Mouse (Mus musculus) small intestine, adult 2 months (tissue): ENCODE measurements around the gene Acot7. TPM values are rescaled to one million over a fixed set of nuclear protein-coding genes. Genes with fewer than 3 reads are reported as not detected.

Experiments
- H3K27ac ChIP-seq: fragments of 200-500 bp; 2 replicates; pipeline ENCODE4 v1.5.1; 2012; ENCODE audit warnings: low read depth, low read length, control low read depth, inconsistent platforms; ENCODE audit not compliant: insufficient read depth
- H3K27me3 ChIP-seq: fragments of 200-500 bp; 2 replicates; pipeline ENCODE4 v1.6.1; 2012; ENCODE audit warnings: mild to moderate bottlenecking, moderate library complexity, low read length, inconsistent platforms; ENCODE audit not compliant: control insufficient read depth, insufficient read depth
- H3K36me3 ChIP-seq: fragments of 200-500 bp; 2 replicates; pipeline ENCODE4 v1.6.1; 2012; ENCODE audit warnings: mild to moderate bottlenecking, low read length, control low read depth, inconsistent platforms; ENCODE audit not compliant: control insufficient read depth, insufficient read depth
- H3K4me1 ChIP-seq: fragments of 200-500 bp; 2 replicates; pipeline ENCODE4 v1.6.1; 2012; ENCODE audit warnings: low read length, inconsistent platforms, mixed read lengths; ENCODE audit not compliant: control insufficient read depth, insufficient read depth, insufficient read length
- H3K4me3 ChIP-seq: fragments of 200-500 bp; 2 replicates; pipeline ENCODE4 v1.5.1; 2012; ENCODE audit warnings: low read depth, mild to moderate bottlenecking, control low read depth, inconsistent platforms, low read length, moderate library complexity
- CTCF ChIP-seq: fragments of 200-500 bp; IDR thresholded peaks from 2 replicates; pipeline ENCODE4 v1.5.1; 2012; ENCODE audit warnings: low read depth, mild to moderate bottlenecking, control low read depth, inconsistent platforms, low read length, moderate library complexity, mixed read lengths; ENCODE audit not compliant: insufficient replicate concordance, insufficient read length; ENCODE audit errors: extremely low read depth
- POLR2A ChIP-seq: fragments of 200-500 bp; IDR thresholded peaks from 2 replicates; pipeline ENCODE4 v1.6.1; 2012; ENCODE audit warnings: low read depth, mild to moderate bottlenecking, control low read depth, inconsistent platforms, low read length, moderate library complexity
- WGBS: fragments of 180-500 bp; shearing (Covaris S2); methylation state at CpG from one replicate; pipeline ENCODE4 v1.1.7; 2018; 5-methylcytosine and 5-hydroxymethylcytosine counted together
- polyA plus RNA-seq: library from polyadenylated mRNA; depleted of rRNA; stranded (reverse); fragments of >200 nt; gene quantifications from 2 replicates; pipeline ENCODE4 v1.2.3, GENCODE M21; 2012

Gene Acot7
- polyA plus RNA-seq, 1 experiment: 33.4 TPM

- TF ChIP-seq CTCF (no peak), POLR2A (no peak)
- peak overlapping the region; percentile 37 for H3K4me3 ChIP-seq
- no peak overlapping the region for H3K27ac ChIP-seq
- 5% methylated on average over 32 of the region's 32 CpGs for WGBS
- H3K36me3 ChIP-seq: no peaks in the 10 kb centered on the region
- H3K4me1 ChIP-seq: peaks cover 11% of the 10 kb centered on the region
- H3K27me3 ChIP-seq: peaks cover 37% of the 10 kb centered on the region
These were observed 108.2 kb downstream of the Acot7 start for GRCm38 (mm10) chr4:152286183-152286582.

GRCm38 (mm10) chr4:152286887-152287286 is 109.0 kb downstream of the Acot7 start:
- Histone ChIP-seq H3K4me1 (peaks cover 11% of the 10 kb centered on the region), H3K27ac (no peak overlapping the region), H3K27me3 (peaks cover 43% of the 10 kb centered on the region), H3K4me3 (no peak overlapping the region), H3K36me3 (no peaks in the 10 kb centered on the region)
- WGBS: 6% methylated on average over 26 of the region's 26 CpGs
- no peak for TF ChIP-seq CTCF
- no peak for TF ChIP-seq POLR2A

- H3K4me3 ChIP-seq: no peak overlapping the region
- no peak overlapping the region for H3K27ac ChIP-seq
- WGBS: 30% methylated on average over 19 of the region's 19 CpGs
- H3K36me3 ChIP-seq: no peaks in the 10 kb centered on the region
- no peak for TF ChIP-seq POLR2A
- TF ChIP-seq CTCF: no peak
- peaks cover 11% of the 10 kb centered on the region for H3K4me1 ChIP-seq
- H3K27me3 ChIP-seq: peaks cover 43% of the 10 kb centered on the region
These were observed 109.6 kb downstream of the Acot7 start for GRCm38 (mm10) chr4:152287317-152288120.

GRCm38 (mm10) chr4:152288398-152288945 is 110.5 kb downstream of the Acot7 start:
- Histone ChIP-seq H3K4me1 (peaks cover 4% of the 10 kb centered on the region), H3K4me3 (no peak overlapping the region), H3K27ac (no peak overlapping the region), H3K36me3 (no peaks in the 10 kb centered on the region), H3K27me3 (peaks cover 46% of the 10 kb centered on the region)
- WGBS: 61% methylated on average over 18 of the region's 18 CpGs
- TF ChIP-seq POLR2A (no peak), CTCF (no peak)

GRCm38 (mm10) chr4:152290385-152290784 is 112.5 kb downstream of the Acot7 start:
- H3K27ac ChIP-seq: no peak overlapping the region
- TF ChIP-seq POLR2A (no peak), CTCF (no peak)
- 1% methylated on average over 39 of the region's 39 CpGs for WGBS
- H3K27me3 ChIP-seq: peaks cover 46% of the 10 kb centered on the region
- no peaks in the 10 kb centered on the region for H3K36me3 ChIP-seq
- peak overlapping the region; percentile 5; the same call in 1 of the 2 replicates for H3K4me3 ChIP-seq
- peaks cover 4% of the 10 kb centered on the region for H3K4me1 ChIP-seq

- Histone ChIP-seq H3K4me3 (no peak overlapping the region), H3K36me3 (no peaks in the 10 kb centered on the region), H3K27me3 (peaks cover 46% of the 10 kb centered on the region), H3K27ac (no peak overlapping the region), H3K4me1 (peaks cover 9% of the 10 kb centered on the region)
- TF ChIP-seq POLR2A: no peak
- TF ChIP-seq CTCF: no peak
- 39% methylated on average over 11 of the region's 11 CpGs for WGBS
These were observed 113.1 kb downstream of the Acot7 start for GRCm38 (mm10) chr4:152290991-152291390.

GRCm38 (mm10) chr4:152291562-152291961 is 113.6 kb downstream of the Acot7 start, which contains the start of gene Hes3:
Gene Hes3 (minus strand): TSS chr4:152291662.
- Histone ChIP-seq H3K4me3 (peak within 1 kb of the TSS; percentile 5; the same call in 1 of the 2 replicates), H3K4me1 (peaks cover 5% of the 10 kb centered on the region), H3K27me3 (peaks cover 41% of the 10 kb centered on the region), H3K36me3 (no peaks in the 10 kb centered on the region), H3K27ac (no peak within 1 kb of the TSS)
- TF ChIP-seq POLR2A: no peak
- TF ChIP-seq CTCF: no peak
- 44% methylated on average over 6 of the region's 6 CpGs for WGBS
